Mouse (Mus musculus): ENCODE results near the gene F830045P16Rik. TPM values are rescaled to one million over a fixed set of nuclear protein-coding genes. Genes with fewer than 3 reads are reported as not detected.
A peak's percentile ranks its signal among the peaks of the same experiment; 100 is the strongest.
"Not testable (repeated sequence)": the region's sequence is repeated elsewhere in the genome, so short reads cannot be mapped to it uniquely, and the experiment has no call there.

The F830045P16Rik gene
- polyA plus RNA-seq, 1 experiment = 0.12 TPM

DNA sequence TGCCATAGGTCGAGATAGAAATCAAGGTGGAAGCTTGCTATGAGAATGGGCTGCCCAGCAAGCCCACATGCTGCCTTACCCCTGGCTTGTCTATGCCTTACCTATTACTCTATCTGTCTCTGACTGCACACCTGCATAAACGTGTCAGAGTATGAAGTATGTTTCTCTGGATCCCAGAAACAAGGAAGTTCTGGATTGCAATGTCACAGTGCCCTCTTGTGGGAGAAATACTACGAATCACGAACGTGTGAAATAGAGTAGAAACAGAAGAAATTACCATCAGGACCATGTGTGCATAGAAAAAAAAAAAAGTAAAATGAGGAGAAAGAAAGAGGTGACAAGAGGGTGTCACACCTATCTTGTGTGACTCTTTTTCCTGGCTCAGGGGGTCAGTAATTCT is 64.5 kb downstream of the F830045P16Rik start:
- H3K27me3 ChIP-seq (ENCODE audit: control insufficient read depth, insufficient read depth, low read length) = no peaks in the 10 kb centered on the region
- H3K4me1 ChIP-seq (replicated peaks; ENCODE audit: control insufficient read depth, insufficient read depth, low read length) = no peaks in the 10 kb centered on the region
- 12% methylated on average over 5 of the region's 5 CpGs for WGBS
- H3K36me3 ChIP-seq (ENCODE audit: control insufficient read depth, insufficient read depth, low read length) = no peaks in the 10 kb centered on the region
- TF ChIP-seq CTCF (IDR thresholded peaks at IDR 0.05; ENCODE audit: borderline replicate concordance, control insufficient read depth, extremely low read depth, insufficient read depth, low read length, poor library complexity) (no peak), POLR2A (IDR thresholded peaks at IDR 0.05; ENCODE audit: control insufficient read depth, extremely low read depth, insufficient read depth, low read length, poor library complexity) (no peak)
- H3K4me3 ChIP-seq (ENCODE audit: control insufficient read depth, insufficient read depth, low read length) = no peak overlapping the region
- peak; percentile 10 for DNase-seq
- no peak overlapping the region for H3K27ac ChIP-seq (ENCODE audit: control insufficient read depth, insufficient read depth, low read length)

DNA sequence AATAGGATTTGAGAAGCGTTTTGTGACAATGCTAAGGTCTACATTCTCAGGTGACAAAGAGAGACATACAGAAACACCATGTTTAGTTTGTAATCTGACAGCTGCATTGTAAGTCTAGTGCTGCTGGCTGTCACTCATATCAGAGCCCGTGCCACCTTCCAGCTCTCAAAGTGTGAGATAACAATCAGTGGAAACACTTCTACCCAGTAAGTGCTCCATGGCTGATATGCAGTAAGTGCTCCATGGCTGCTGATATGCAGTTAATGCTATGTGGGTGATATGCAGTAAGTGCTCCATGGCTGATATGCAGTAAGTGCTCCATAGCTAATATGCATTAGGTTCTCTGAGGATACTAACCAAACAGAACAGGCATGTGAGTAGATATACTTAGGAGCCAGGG is 65.6 kb downstream of the F830045P16Rik start:
- 75% methylated on average over 2 of the region's 2 CpGs for WGBS
- H3K36me3 ChIP-seq (ENCODE audit: control insufficient read depth, insufficient read depth, low read length) = no peaks in the 10 kb centered on the region
- no peak overlapping the region for H3K4me3 ChIP-seq (ENCODE audit: control insufficient read depth, insufficient read depth, low read length)
- H3K27me3 ChIP-seq (ENCODE audit: control insufficient read depth, insufficient read depth, low read length) = no peaks in the 10 kb centered on the region
- DNase-seq = no peak
- H3K4me1 ChIP-seq (replicated peaks; ENCODE audit: control insufficient read depth, insufficient read depth, low read length) = no peaks in the 10 kb centered on the region
- H3K27ac ChIP-seq (ENCODE audit: control insufficient read depth, insufficient read depth, low read length) = no peak overlapping the region
- no peak for TF ChIP-seq POLR2A (IDR thresholded peaks at IDR 0.05; ENCODE audit: control insufficient read depth, extremely low read depth, insufficient read depth, low read length, poor library complexity)
- TF ChIP-seq CTCF (IDR thresholded peaks at IDR 0.05; ENCODE audit: borderline replicate concordance, control insufficient read depth, extremely low read depth, insufficient read depth, low read length, poor library complexity) = no peak

- 97% methylated on average over 1 of the region's 1 CpGs for WGBS
Observed at GRCm38 (mm10) chr2:129438772-129439171, 97.6 kb downstream of the F830045P16Rik start.

DNA sequence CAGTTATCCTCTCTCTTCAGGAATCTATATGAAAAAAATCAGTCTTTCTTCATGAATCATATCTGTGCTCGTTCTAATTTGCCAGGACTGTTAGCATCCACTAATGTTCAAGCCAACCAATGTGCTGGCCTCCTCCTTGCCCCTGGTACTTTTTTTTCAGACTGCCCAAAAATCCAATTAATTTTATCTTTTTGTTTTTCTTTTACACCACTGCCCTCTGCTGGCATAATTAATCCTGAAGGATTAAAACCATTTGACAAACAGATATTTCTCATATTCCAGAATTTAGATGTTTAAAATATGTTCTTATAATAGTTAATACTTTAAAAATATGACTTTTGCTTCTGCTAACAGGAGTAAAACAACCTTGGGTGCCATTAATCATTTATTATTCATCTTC is 101.2 kb downstream of the F830045P16Rik start:
- Histone ChIP-seq H3K4me1 (replicated peaks; ENCODE audit: control insufficient read depth, insufficient read depth, low read length) (no peaks in the 10 kb centered on the region), H3K27ac (ENCODE audit: control insufficient read depth, insufficient read depth, low read length) (no peak overlapping the region), H3K4me3 (ENCODE audit: control insufficient read depth, insufficient read depth, low read length) (no peak overlapping the region), H3K36me3 (ENCODE audit: control insufficient read depth, insufficient read depth, low read length) (no peaks in the 10 kb centered on the region), H3K27me3 (ENCODE audit: control insufficient read depth, insufficient read depth, low read length) (no peaks in the 10 kb centered on the region)
- TF ChIP-seq POLR2A (IDR thresholded peaks at IDR 0.05; ENCODE audit: control insufficient read depth, extremely low read depth, insufficient read depth, low read length, poor library complexity) = no peak
- no peak for TF ChIP-seq CTCF (IDR thresholded peaks at IDR 0.05; ENCODE audit: borderline replicate concordance, control insufficient read depth, extremely low read depth, insufficient read depth, low read length, poor library complexity)
- 77% methylated on average over 1 of the region's 1 CpGs for WGBS
- DNase-seq = no peak

More at GRCm38 (mm10) chr2:129438772-129439171, 97.6 kb downstream of the F830045P16Rik start:
- H3K4me3 ChIP-seq (ENCODE audit: control insufficient read depth, insufficient read depth, low read length); DNase-seq; H3K36me3 ChIP-seq (ENCODE audit: control insufficient read depth, insufficient read depth, low read length); H3K4me1 ChIP-seq (replicated peaks; ENCODE audit: control insufficient read depth, insufficient read depth, low read length); H3K27ac ChIP-seq (ENCODE audit: control insufficient read depth, insufficient read depth, low read length); H3K27me3 ChIP-seq (ENCODE audit: control insufficient read depth, insufficient read depth, low read length): not testable (repeated sequence)

GRCm38 (mm10) chr2:129423741-129424140 is 112.7 kb downstream of the F830045P16Rik start:
- Histone ChIP-seq H3K4me1 (replicated peaks; ENCODE audit: control insufficient read depth, insufficient read depth, low read length) (no peaks in the 10 kb centered on the region), H3K36me3 (ENCODE audit: control insufficient read depth, insufficient read depth, low read length) (no peaks in the 10 kb centered on the region), H3K4me3 (ENCODE audit: control insufficient read depth, insufficient read depth, low read length) (no peak overlapping the region), H3K27ac (ENCODE audit: control insufficient read depth, insufficient read depth, low read length) (no peak overlapping the region), H3K27me3 (ENCODE audit: control insufficient read depth, insufficient read depth, low read length) (no peaks in the 10 kb centered on the region)
- 87% methylated on average over 3 of the region's 3 CpGs for WGBS
- no peak for DNase-seq
- TF ChIP-seq CTCF (IDR thresholded peaks at IDR 0.05; ENCODE audit: borderline replicate concordance, control insufficient read depth, extremely low read depth, insufficient read depth, low read length, poor library complexity) = no peak
- no peak for TF ChIP-seq POLR2A (IDR thresholded peaks at IDR 0.05; ENCODE audit: control insufficient read depth, extremely low read depth, insufficient read depth, low read length, poor library complexity)

DNA sequence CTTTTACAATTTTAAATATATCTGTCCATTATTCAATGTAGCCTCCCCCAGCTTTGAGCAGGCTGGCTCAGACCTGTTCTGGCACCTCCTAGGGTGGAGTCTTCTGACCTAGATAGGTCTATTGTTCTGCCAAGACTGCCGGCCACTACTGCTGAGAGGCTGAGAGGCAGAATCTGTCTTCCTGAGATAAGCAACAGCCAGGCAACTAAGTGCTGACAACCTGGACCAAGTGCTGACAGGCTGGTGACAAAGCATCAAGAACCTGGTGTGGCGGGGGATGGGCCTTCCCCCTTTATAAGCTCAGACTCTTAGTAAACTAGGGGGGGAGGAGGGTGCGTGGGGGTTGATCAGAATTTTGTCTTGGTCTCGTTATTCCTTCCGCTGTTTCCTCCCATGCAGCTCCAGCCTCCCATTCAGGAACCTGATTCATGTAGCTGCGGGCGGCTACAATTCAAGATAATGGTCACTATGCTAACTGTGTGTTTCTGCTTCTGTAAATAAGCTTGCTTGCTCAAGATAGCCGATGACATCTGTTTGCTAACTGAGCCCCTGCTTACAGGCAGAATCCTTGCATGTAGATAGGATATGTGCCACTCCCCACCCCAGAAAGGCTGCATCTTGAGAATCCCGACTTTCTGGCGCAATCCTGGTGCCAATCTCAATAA is 115.4 kb downstream of the F830045P16Rik start:
- no peak overlapping the region for H3K27ac ChIP-seq (ENCODE audit: control insufficient read depth, insufficient read depth, low read length)
- no peaks in the 10 kb centered on the region for H3K4me1 ChIP-seq (replicated peaks; ENCODE audit: control insufficient read depth, insufficient read depth, low read length)
- no peak overlapping the region for H3K4me3 ChIP-seq (ENCODE audit: control insufficient read depth, insufficient read depth, low read length)
- H3K27me3 ChIP-seq (ENCODE audit: control insufficient read depth, insufficient read depth, low read length) = no peaks in the 10 kb centered on the region
- WGBS = 89% methylated on average over 10 of the region's 10 CpGs
- H3K36me3 ChIP-seq (ENCODE audit: control insufficient read depth, insufficient read depth, low read length) = no peaks in the 10 kb centered on the region
- no peak for DNase-seq
- no peak for TF ChIP-seq POLR2A (IDR thresholded peaks at IDR 0.05; ENCODE audit: control insufficient read depth, extremely low read depth, insufficient read depth, low read length, poor library complexity)
- no peak for TF ChIP-seq CTCF (IDR thresholded peaks at IDR 0.05; ENCODE audit: borderline replicate concordance, control insufficient read depth, extremely low read depth, insufficient read depth, low read length, poor library complexity)

- DNase-seq = no peak
- Histone ChIP-seq H3K27ac (ENCODE audit: control insufficient read depth, insufficient read depth, low read length) (no peak overlapping the region), H3K4me1 (replicated peaks; ENCODE audit: control insufficient read depth, insufficient read depth, low read length) (no peaks in the 10 kb centered on the region), H3K36me3 (ENCODE audit: control insufficient read depth, insufficient read depth, low read length) (no peaks in the 10 kb centered on the region), H3K4me3 (ENCODE audit: control insufficient read depth, insufficient read depth, low read length) (no peak overlapping the region), H3K27me3 (ENCODE audit: control insufficient read depth, insufficient read depth, low read length) (no peaks in the 10 kb centered on the region)
- TF ChIP-seq POLR2A (IDR thresholded peaks at IDR 0.05; ENCODE audit: control insufficient read depth, extremely low read depth, insufficient read depth, low read length, poor library complexity) = no peak
- no peak for TF ChIP-seq CTCF (IDR thresholded peaks at IDR 0.05; ENCODE audit: borderline replicate concordance, control insufficient read depth, extremely low read depth, insufficient read depth, low read length, poor library complexity)
- WGBS = 94% methylated on average over 3 of the region's 3 CpGs
Observed at GRCm38 (mm10) chr2:129419361-129419880, 117.0 kb downstream of the F830045P16Rik start.

All from thymus, adult 2 months (tissue).